Mouse (Mus musculus): ENCODE results near the gene Lrrc26. TPM values are rescaled to one million over a fixed set of nuclear protein-coding genes. Genes with fewer than 3 reads are reported as not detected.
"Not testable (repeated sequence)": the region's sequence is repeated elsewhere in the genome, so short reads cannot be mapped to it uniquely, and the experiment has no call there.

Lrrc26 gene
- polyA plus RNA-seq (2017; shearing (Covaris generic)): not detected

- no peak for ATAC-seq
These were observed at the start of gene Lrrc26 for GRCm38 (mm10) chr2:25289651-25290050. Lrrc26 (plus strand) TSS chr2:25289915.

DNA sequence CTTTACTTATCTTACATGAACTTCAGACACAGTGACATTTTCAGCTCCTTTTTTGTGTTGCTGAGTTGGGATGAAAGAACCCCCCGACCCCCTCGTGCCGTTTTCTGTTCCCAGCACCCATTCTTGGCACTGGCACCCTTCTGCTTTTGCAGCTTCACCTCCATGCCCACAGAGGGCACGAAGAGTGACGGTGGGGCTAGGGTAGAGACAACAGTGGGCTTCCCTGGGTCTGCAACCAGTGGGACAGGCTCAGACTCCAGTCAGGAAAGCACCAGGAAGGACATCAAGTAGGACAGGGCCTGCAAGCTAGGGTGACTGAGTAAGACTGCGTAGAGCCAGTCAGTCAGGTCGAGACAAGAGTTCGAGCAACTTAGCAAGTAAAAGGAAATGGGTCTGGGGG, 49.4 kb upstream of the Lrrc26 start:
- ATAC-seq: no peak

- ATAC-seq: peak; percentile 61
These were observed 48.8 kb upstream of the Lrrc26 start for GRCm38 (mm10) chr2:25240723-25241437.

DNA sequence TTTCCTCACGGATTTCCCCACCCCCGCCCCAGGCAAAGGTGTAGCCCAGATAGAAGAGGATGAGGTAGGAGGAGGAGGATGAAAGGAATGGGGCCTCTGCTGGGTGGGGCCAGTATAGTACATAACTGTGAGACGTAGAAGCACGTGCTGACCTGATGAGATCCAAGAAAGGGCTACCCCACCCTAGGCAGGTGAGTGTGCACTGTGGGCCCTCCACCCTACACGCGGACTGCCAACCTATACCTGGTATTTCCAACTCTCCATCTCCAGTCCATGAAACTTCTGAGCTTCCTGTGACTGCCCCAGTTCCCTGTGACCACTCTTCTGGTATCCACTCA, 48.3 kb upstream of the Lrrc26 start:
- peak; percentile 22 for ATAC-seq

DNA sequence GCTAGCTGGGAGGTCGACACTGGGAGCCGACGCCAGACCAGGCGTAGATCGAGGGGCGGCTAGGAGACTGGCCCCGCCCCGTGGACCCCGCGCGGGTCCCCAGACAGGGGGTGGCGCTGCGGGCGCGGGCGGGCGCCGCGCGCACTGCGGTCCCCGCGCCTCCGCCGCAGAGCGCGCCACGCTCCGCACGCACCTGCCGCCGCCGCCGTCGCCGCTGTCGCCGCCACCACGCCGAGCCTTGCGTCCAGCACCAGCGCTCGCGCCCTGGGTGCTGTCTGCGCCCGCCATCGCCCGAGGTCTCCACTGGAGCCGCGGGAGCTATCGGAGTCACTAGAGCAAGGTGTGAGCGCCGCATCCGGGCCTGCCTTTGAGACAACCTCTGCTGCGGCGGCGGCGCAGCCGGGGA, 47.6 kb upstream of the Lrrc26 start, which contains the start of the genes Rnf208 and Cysrt1:
TSS of gene Rnf208 (plus strand) at position 155 of the 406 bp plus-strand sequence.
TSS of gene Cysrt1 (minus strand) at position 352 of the 406 bp plus-strand sequence.
- peak; percentile 60 for ATAC-seq

GRCm38 (mm10) chr2:25243342-25243741, 46.4 kb upstream of the Lrrc26 start:
- ATAC-seq: no peak

- ATAC-seq: no peak
These were observed 45.6 kb upstream of the Lrrc26 start for GRCm38 (mm10) chr2:25244144-25244543.

- no peak for ATAC-seq
These were observed 43.3 kb upstream of the Lrrc26 start, which contains the start of gene AL732309.1 for GRCm38 (mm10) chr2:25246183-25247072. AL732309.1 (minus strand) TSS chr2:25246863.

- no peak for ATAC-seq
These were observed 37.4 kb upstream of the Lrrc26 start for GRCm38 (mm10) chr2:25252331-25252730.

DNA sequence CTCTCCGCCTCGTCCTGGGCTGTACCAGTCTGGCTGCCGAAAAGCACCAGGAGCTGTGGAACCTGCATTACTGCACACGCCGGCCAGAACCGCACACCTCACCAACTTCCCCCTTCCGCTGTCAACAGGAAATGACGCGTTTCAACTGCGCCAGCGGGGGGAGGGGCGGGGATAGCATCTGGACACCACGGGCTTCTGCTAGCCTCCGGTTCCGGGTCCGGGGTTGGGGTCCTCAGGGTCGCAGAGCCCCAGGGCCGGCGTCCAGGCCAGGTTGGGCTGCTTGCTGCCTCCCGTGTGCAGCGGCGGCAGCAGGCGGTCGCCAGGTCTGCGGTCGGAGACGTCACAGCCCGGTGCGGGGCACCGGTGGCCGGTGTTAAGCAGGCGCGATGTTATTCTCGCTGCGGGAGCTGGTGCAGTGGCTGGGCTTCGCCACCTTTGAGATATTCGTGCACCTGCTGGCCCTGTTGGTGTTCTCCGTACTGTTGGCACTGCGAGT, 34.4 kb upstream of the Lrrc26 start, which contains the start of gene Tmem203:
TSS of gene Tmem203 (plus strand) at position 156 of the 496 bp plus-strand sequence.
- peak; percentile 87 for ATAC-seq

GRCm38 (mm10) chr2:25256443-25257109, 33.1 kb upstream of the Lrrc26 start:
- not testable (repeated sequence) for ATAC-seq

- ATAC-seq: not testable (repeated sequence)
These were observed 32.5 kb upstream of the Lrrc26 start for GRCm38 (mm10) chr2:25257250-25257649.

GRCm38 (mm10) chr2:25258887-25259286, 30.8 kb upstream of the Lrrc26 start:
- ATAC-seq: no peak

DNA sequence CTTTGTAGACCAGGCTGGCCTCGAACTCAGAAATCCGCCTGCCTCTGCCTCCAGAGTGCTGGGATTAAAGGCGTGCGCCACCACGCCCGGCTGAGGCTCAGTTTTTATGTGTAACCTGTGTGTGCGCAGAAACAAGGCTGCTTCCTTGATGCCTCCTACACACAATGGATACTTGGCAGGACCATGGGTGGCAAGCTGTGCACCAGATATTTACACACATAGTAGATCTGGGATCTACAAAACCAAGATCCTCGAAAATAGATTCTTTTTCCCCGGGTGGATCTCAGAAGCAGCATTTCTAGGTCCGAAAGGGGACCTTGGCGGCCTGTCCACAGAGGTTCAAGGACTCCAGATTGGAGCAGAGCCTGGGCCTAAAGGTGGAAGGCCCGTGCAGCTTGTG, 27.8 kb upstream of the Lrrc26 start:
- ATAC-seq: no peak

DNA sequence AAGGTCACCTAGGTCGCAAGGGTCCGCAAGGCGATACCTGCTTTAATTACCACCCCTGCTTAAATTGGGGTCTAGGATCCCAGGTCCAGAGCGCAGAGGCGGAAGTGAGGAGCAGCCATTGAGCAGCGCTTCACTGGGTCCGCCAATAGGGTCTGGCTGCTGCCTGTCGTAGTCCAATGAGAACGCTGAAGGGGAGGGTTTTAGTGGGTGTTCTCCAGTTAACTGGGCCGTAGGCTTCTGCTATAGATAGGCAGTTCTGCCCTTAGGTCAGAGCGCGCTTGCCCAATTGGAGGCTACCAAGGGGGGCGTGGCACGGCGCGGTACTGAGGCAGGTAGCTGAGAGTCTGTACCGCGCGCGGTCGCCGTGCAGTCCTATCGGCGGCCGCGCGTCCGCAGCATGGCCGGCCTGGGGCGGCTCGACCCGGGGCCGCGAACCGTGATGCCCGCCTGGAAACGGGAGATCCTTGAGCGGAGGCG, 27.4 kb upstream of the Lrrc26 start, which contains the start of gene Tprn:
TSS of gene Tprn (plus strand) at position 328 of the 477 bp plus-strand sequence.
- ATAC-seq: peak; percentile 99

GRCm38 (mm10) chr2:25262795-25263622, 26.7 kb upstream of the Lrrc26 start:
- peak; percentile 53 for ATAC-seq

DNA sequence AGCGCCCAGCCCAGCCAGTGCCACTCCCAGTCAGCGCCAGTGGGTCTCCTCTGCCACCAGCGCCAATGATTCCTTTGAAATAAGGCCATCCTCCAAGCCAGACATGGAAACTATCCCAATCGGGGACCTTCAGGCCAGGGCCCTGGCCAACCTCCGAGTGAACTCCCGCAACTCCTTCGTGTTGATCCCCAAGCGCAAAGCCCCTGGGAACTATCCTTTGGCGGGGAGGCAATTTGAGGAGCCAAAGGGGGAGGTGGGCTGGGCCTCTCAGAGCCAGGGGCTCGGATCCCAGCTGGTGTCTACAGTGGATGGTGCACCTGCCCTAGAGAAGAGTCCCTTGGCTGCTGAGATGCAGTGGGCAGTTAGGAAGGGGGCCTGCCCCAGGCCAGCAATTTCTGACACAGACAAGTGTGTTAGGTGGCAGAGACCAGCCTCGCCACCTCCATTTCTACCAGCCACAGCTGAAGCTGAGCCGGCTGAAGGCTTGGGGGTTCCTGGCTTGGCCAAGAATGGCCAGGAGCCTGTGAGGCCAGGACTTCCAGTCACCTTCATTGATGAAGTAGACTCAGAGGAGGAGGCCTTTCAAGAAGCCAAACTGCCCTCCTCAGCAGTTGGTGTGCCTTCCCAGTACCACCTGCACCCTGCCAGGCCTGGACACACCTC, 26.0 kb upstream of the Lrrc26 start:
- ATAC-seq: no peak

DNA sequence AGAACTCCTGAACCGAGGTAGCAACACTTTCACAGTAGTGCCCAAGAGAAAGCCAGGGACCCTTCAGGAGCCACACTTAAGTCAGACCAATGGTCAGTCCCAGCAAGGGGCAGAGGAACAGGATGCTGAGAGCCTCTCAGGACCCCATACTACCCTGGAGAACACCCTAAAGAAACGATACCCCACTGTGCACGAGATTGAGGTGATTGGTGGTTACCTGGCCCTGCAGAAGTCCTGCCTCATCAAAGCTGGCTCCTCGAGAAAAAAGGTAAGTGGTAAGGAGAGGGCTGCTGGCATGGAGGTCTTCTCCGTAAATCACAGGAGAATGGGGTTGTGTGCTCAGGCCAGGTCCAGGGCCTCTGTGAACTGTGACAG, 25.4 kb upstream of the Lrrc26 start:
- no peak for ATAC-seq

GRCm38 (mm10) chr2:25264851-25265250, 24.9 kb upstream of the Lrrc26 start:
- ATAC-seq: no peak

GRCm38 (mm10) chr2:25265897-25266656, 23.6 kb upstream of the Lrrc26 start:
- no peak for ATAC-seq

All from inflammation-experienced regulatory T-cells, adult 6 months (primary cell).